Mouse (Mus musculus): ENCODE measurements around the gene Ak1. TPM values are rescaled to one million over a fixed set of nuclear protein-coding genes. Genes with fewer than 3 reads are reported as not detected.
A peak's percentile ranks its signal among the peaks of the same experiment; 100 is the strongest.

Gene Ak1
- total RNA-seq, 4 experiments from 2014 or later = 24.1 to 57.3 (median 40.1) TPM

GRCm38 (mm10) chr2:32601417-32602065 is 20.0 kb upstream of the Ak1 start:
- no peak for DNase-seq

GRCm38 (mm10) chr2:32602600-32603054 is 18.9 kb upstream of the Ak1 start:
- DNase-seq = peak; percentile 74

- no peak for DNase-seq
Observed at GRCm38 (mm10) chr2:32604631-32605030, 16.9 kb upstream of the Ak1 start.

- DNase-seq = peak; percentile 77
Observed at GRCm38 (mm10) chr2:32606161-32607142, 15.1 kb upstream of the Ak1 start.

GRCm38 (mm10) chr2:32607262-32607947 is 14.2 kb upstream of the Ak1 start:
- no peak for DNase-seq

GRCm38 (mm10) chr2:32608141-32608777 is 13.3 kb upstream of the Ak1 start:
- DNase-seq = peak; percentile 81

GRCm38 (mm10) chr2:32608778-32609435 is 12.7 kb upstream of the Ak1 start:
- DNase-seq = peak; percentile 63

GRCm38 (mm10) chr2:32610610-32611229 is 10.8 kb upstream of the Ak1 start:
- DNase-seq = no peak

GRCm38 (mm10) chr2:32612274-32612673 is 9.3 kb upstream of the Ak1 start:
- no peak for DNase-seq

- no peak for DNase-seq
Observed at GRCm38 (mm10) chr2:32617109-32617508, 4.4 kb upstream of the Ak1 start.

- no peak for DNase-seq
Observed at GRCm38 (mm10) chr2:32617601-32618000, 4.0 kb upstream of the Ak1 start.

- DNase-seq = no peak
Observed at GRCm38 (mm10) chr2:32618051-32618450, 3.5 kb upstream of the Ak1 start.

GRCm38 (mm10) chr2:32620682-32621516 is 659 bp upstream of the Ak1 start:
- DNase-seq = no peak

GRCm38 (mm10) chr2:32624111-32624748 is 2.7 kb downstream of the Ak1 start:
- DNase-seq = no peak

- DNase-seq = peak; percentile 68
Observed at GRCm38 (mm10) chr2:32625212-32625872, 3.8 kb downstream of the Ak1 start.

GRCm38 (mm10) chr2:32625873-32626694 is 4.5 kb downstream of the Ak1 start:
- peak; percentile 63 for DNase-seq

GRCm38 (mm10) chr2:32627266-32628043 is 5.9 kb downstream of the Ak1 start:
- DNase-seq = no peak

Data from adrenal gland, adult 8-10 months (tissue).